Mouse (Mus musculus): ENCODE measurements at regions not wholly inside any gene's neighbourhood (a gene's known extent, or its start where the extent isn't known, plus 50 kb on each side); places are given as distances from the start of the nearest gene placed in this dataset.

DNA sequence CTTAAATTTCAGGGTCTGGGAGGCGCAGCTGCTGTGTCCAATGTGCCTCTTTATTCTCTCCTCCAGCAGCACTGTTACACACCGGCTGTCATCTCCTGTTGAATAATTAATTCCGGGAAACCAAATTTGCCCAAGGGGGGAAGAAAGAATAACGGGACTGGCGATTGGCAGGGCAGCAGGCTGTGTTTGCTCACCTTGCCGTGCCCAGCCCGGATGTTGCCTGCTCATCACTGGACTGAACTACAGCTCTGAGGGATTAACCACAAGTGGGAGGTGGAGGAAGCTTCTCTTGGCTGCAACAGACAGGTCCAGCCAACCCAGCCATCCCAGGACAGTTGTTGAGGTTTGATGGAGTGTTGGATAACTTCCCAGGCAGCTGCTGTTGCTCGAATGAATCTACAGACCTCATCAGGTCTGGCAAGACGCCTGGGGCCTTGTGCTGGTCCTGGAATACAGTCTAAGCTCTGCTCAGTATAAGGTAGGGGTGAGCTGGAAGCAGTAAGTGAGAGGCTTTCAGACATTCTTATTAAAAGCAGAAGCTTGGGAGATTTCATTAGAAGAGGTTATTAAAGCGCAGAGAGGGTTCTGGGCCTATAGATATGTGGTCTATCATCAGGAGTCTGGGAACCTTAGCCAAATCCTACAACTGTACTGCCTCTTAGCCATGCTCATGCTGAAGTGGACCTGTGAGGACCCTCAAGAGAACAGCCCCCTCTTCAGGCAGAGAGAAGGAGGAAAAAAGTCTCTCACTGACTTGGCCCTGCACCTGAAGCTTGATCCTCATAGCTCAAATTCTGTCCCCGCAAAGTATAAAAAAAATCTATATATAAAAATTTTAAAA lies 291.8 kb downstream of the Il20rb start:
- TF ChIP-seq CTCF (IDR thresholded peaks at IDR 0.05; ENCODE audit: borderline replicate concordance, extremely low read depth, insufficient read depth, insufficient read length) (no peak; the same call in 1 of the 2 replicates), POLR2A (IDR thresholded peaks at IDR 0.05; ENCODE audit: borderline replicate concordance, extremely low read depth, insufficient read depth, insufficient read length, poor library complexity, severe bottlenecking) (no peak)
